Comparison of ENCODE assay signal across 12 mouse cellular contexts in the genomic region with DNA sequence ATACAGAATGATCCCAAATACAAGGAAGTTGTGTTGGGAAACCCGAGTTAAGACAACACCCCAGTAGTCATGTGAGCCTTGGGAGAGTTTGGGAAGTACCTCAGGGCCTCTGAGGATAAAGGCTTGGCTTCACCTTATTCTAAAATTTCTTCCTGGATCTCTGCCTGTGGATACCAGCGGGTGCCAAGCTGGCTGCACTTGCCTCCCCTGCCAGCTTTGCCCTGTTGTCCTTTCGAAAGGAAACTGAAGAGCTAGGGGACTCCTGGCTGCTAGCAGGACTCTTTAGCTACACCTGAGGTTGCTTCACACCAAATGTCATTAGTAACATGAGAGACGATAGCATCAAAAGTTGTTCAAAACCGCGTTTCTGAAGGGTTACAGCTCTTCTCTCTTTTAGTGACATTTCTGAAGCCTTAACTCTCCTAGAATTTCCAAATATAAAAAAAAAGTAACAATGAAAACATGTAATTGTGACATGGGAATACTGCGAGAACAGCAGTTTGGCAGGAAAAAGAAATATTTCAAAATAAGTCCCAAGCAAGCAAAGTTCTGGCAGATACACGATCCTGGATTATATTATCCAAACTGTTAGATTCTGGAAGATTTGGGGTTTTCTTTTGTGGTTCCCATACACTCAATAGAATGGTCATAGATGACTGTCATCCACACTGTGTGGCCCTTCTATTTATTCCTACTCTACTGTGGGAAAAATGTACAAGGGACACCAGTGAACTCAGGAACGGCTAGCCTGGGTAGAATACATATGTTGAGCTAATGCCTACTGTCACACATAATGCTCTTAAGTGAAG.
DNase-seq lines count a peak whose midpoint lies in the region; ATAC-seq and TF ChIP-seq lines count a peak whose summit lies in the region.
"Had no signal": no experiment of that assay in that cellular context is flagged by ENCODE, and none has a peak within 500 bp of the region (broad histone marks: within the 10 kb centered on the region; RNA-seq: fewer than 3 reads in every experiment).

No protein-coding gene starts in this region.

- no peak; the same call in 1 of the 2 replicates for ATAC-seq in embryonic facial prominence, embryonic 14.5 days (ENCODE audit: low read depth)
- ATAC-seq in lung, embryonic 15.5 days (ENCODE audit: borderline replicate concordance, extremely low read depth, low FRiP score, low TSS enrichment) = peak; percentile 35; the same call in 1 of the 2 replicates
- ATAC-seq in heart, postnatal 0 days (ENCODE audit: insufficient read depth, low read depth) = no peak
- ATAC-seq in stomach, embryonic 16.5 days (ENCODE audit: insufficient read depth, low FRiP score) = peak; percentile 53; the same call in 1 of the 2 replicates
- ATAC-seq in forebrain, embryonic 13.5 days = no peak
- ATAC-seq: midbrain, embryonic 16.5 days; Patski had no signal

- 49% methylated on average over 9 of the region's 9 CpGs for WGBS in embryonic facial prominence, embryonic 14.5 days
- WGBS in embryonic facial prominence, embryonic 10.5 days = 85% methylated on average over 9 of the region's 9 CpGs
- 61% methylated on average over 9 of the region's 9 CpGs for whole genome bisulfite sequencing in lung, embryonic 15.5 days
- 64% methylated on average over 9 of the region's 9 CpGs for WGBS in heart, postnatal 0 days
- WGBS in stomach, embryonic 16.5 days = 62% methylated on average over 9 of the region's 9 CpGs
- WGBS in forebrain, embryonic 13.5 days = 85% methylated on average over 9 of the region's 9 CpGs

- peak; percentile 62 for DNase-seq in embryonic facial prominence, embryonic 14.5 days (ENCODE audit: low spot score)
- no peak for DNase-seq in embryonic facial prominence, embryonic 10.5 days (ENCODE audit: low spot score)
- no peak for DNase-seq in lung, postnatal 14 days
- no peak for DNase-seq in heart, postnatal 0 days (ENCODE audit: low spot score)
- no peak for DNase-seq in cerebellum, adult 9-10 months
- DNase-seq: embryo, embryonic 11 days; kidney, postnatal 14 days had no signal

- H3K9me3 ChIP-seq in embryonic facial prominence, embryonic 14.5 days (ENCODE audit: control insufficient read depth, low read length) = no peaks in the 10 kb centered on the region
- H3K9me3 ChIP-seq in embryonic facial prominence, embryonic 10.5 days = no peaks in the 10 kb centered on the region
- no peaks in the 10 kb centered on the region for H3K9me3 ChIP-seq in lung, embryonic 15.5 days
- H3K9me3 ChIP-seq in heart, postnatal 0 days (replicated peaks; ENCODE audit: control insufficient read depth, low read length) = no peaks in the 10 kb centered on the region
- no peaks in the 10 kb centered on the region for H3K9me3 ChIP-seq in stomach, embryonic 16.5 days (replicated peaks; ENCODE audit: control insufficient read depth, low read length)
- no peaks in the 10 kb centered on the region for H3K9me3 ChIP-seq in forebrain, embryonic 13.5 days (replicated peaks)

- peak overlapping the region; percentile 41; the same call in 1 of the 2 replicates for H3K27ac ChIP-seq in embryonic facial prominence, embryonic 14.5 days (replicated peaks; ENCODE audit: low read depth, low read length)
- no peak overlapping the region for H3K27ac ChIP-seq in embryonic facial prominence, embryonic 10.5 days (replicated peaks)
- peak overlapping the region; percentile 79 for H3K27ac ChIP-seq in lung, embryonic 15.5 days
- peak overlapping the region; percentile 34; the same call in 1 of the 2 replicates for H3K27ac ChIP-seq in heart, postnatal 0 days (ENCODE audit: low read depth)
- H3K27ac ChIP-seq in stomach, embryonic 16.5 days (ENCODE audit: low read length) = peak overlapping the region; percentile 87
- H3K27ac ChIP-seq in forebrain, embryonic 13.5 days = no peak overlapping the region

- peaks cover 7% of the 10 kb centered on the region for H3K4me1 ChIP-seq in embryonic facial prominence, embryonic 14.5 days (ENCODE audit: control insufficient read depth, insufficient read depth, low read length)
- H3K4me1 ChIP-seq in embryonic facial prominence, embryonic 10.5 days = no peaks in the 10 kb centered on the region
- peaks cover 18% of the 10 kb centered on the region for H3K4me1 ChIP-seq in lung, embryonic 15.5 days
- H3K4me1 ChIP-seq in heart, postnatal 0 days (ENCODE audit: control insufficient read depth, insufficient read depth) = no peaks in the 10 kb centered on the region
- H3K4me1 ChIP-seq in stomach, embryonic 16.5 days (ENCODE audit: control insufficient read depth, insufficient read depth, low read length) = peaks cover 14% of the 10 kb centered on the region
- H3K4me1 ChIP-seq in forebrain, embryonic 13.5 days = no peaks in the 10 kb centered on the region

- no peak overlapping the region for H3K4me3 ChIP-seq in embryonic facial prominence, embryonic 14.5 days (ENCODE audit: low read depth, low read length)
- H3K4me3 ChIP-seq in embryonic facial prominence, embryonic 10.5 days = no peak overlapping the region
- no peak overlapping the region for H3K4me3 ChIP-seq in lung, embryonic 15.5 days
- no peak overlapping the region for H3K4me3 ChIP-seq in heart, postnatal 0 days (ENCODE audit: low read depth, low read length)
- H3K4me3 ChIP-seq in stomach, embryonic 16.5 days (replicated peaks; ENCODE audit: low read length) = no peak overlapping the region
- H3K4me3 ChIP-seq in forebrain, embryonic 13.5 days = no peak overlapping the region

- H3K4me2 ChIP-seq in embryonic facial prominence, embryonic 14.5 days (ENCODE audit: low read depth, low read length) = no peak overlapping the region
- no peak overlapping the region for H3K4me2 ChIP-seq in lung, embryonic 15.5 days
- H3K4me2 ChIP-seq in heart, postnatal 0 days (ENCODE audit: low read depth, low read length) = no peak overlapping the region
- no peak overlapping the region for H3K4me2 ChIP-seq in stomach, embryonic 16.5 days (ENCODE audit: low read depth, low read length)
- no peak overlapping the region for H3K4me2 ChIP-seq in forebrain, embryonic 13.5 days

- H3K9ac ChIP-seq in embryonic facial prominence, embryonic 14.5 days (ENCODE audit: low read depth, low read length) = no peak overlapping the region
- no peak overlapping the region for H3K9ac ChIP-seq in lung, embryonic 15.5 days
- no peak overlapping the region for H3K9ac ChIP-seq in heart, postnatal 0 days (replicated peaks; ENCODE audit: low read depth, low read length)
- H3K9ac ChIP-seq in stomach, embryonic 16.5 days (ENCODE audit: low read length) = no peak overlapping the region
- no peak overlapping the region for H3K9ac ChIP-seq in forebrain, embryonic 13.5 days

- TF ChIP-seq EP300 in heart, postnatal 0 days (IDR thresholded peaks at IDR 0.05; ENCODE audit: low read depth) = no peak

- no peaks in the 10 kb centered on the region for H3K27me3 ChIP-seq in embryonic facial prominence, embryonic 14.5 days (replicated peaks; ENCODE audit: control insufficient read depth, insufficient read depth, low read length)
- H3K27me3 ChIP-seq in embryonic facial prominence, embryonic 10.5 days (replicated peaks; ENCODE audit: low read depth, poor library complexity, severe bottlenecking) = no peaks in the 10 kb centered on the region
- H3K27me3 ChIP-seq in lung, embryonic 15.5 days = no peaks in the 10 kb centered on the region
- H3K27me3 ChIP-seq in heart, postnatal 0 days (ENCODE audit: control insufficient read depth, insufficient read depth, low read length) = no peaks in the 10 kb centered on the region
- no peaks in the 10 kb centered on the region for H3K27me3 ChIP-seq in stomach, embryonic 16.5 days (ENCODE audit: control insufficient read depth, insufficient read depth, low read length)
- no peaks in the 10 kb centered on the region for H3K27me3 ChIP-seq in forebrain, embryonic 13.5 days
- H3K27me3 ChIP-seq: Patski had no signal

- TF ChIP-seq CTCF in heart, postnatal 0 days (IDR thresholded peaks at IDR 0.05; ENCODE audit: low read depth) = no peak

- no peaks in the 10 kb centered on the region for H3K36me3 ChIP-seq in embryonic facial prominence, embryonic 14.5 days (ENCODE audit: control insufficient read depth, insufficient read depth, low read length)
- no peaks in the 10 kb centered on the region for H3K36me3 ChIP-seq in embryonic facial prominence, embryonic 10.5 days (replicated peaks)
- no peaks in the 10 kb centered on the region for H3K36me3 ChIP-seq in lung, embryonic 15.5 days
- no peaks in the 10 kb centered on the region for H3K36me3 ChIP-seq in heart, postnatal 0 days (replicated peaks; ENCODE audit: control insufficient read depth, insufficient read depth, low read length)
- no peaks in the 10 kb centered on the region for H3K36me3 ChIP-seq in stomach, embryonic 16.5 days (ENCODE audit: control insufficient read depth, insufficient read depth, low read length)
- H3K36me3 ChIP-seq in forebrain, embryonic 13.5 days (ENCODE audit: poor library complexity, severe bottlenecking) = no peaks in the 10 kb centered on the region

Comparison
In these comparisons a context has a peak if more than half of its experiments do, and no peak if none do; other contexts are left out.
1. H3K27ac ChIP-seq: peak in embryonic facial prominence, embryonic 14.5 days (single experiment), lung, embryonic 15.5 days (single experiment), heart, postnatal 0 days (single experiment) and stomach, embryonic 16.5 days (single experiment); none in embryonic facial prominence, embryonic 10.5 days (single experiment) and forebrain, embryonic 13.5 days (single experiment).
2. ATAC-seq: peak in lung, embryonic 15.5 days (single experiment) and stomach, embryonic 16.5 days (single experiment); none in embryonic facial prominence, embryonic 14.5 days (single experiment), heart, postnatal 0 days (single experiment) and forebrain, embryonic 13.5 days (single experiment).